Mouse (Mus musculus) layer of hippocampus, adult 2 months (tissue): ENCODE data around the gene Cfap61. TPM values are rescaled to one million over a fixed set of nuclear protein-coding genes. Genes with fewer than 3 reads are reported as not detected.

Experiments used
- DNase-seq, 2 experiments: peaks; one replicate each; pipeline ENCODE4 v3.0.0; 2022; ENCODE audit warnings: low spot score in 2 of 2
- H3K27ac ChIP-seq: fragments of 200-600 bp; 2 replicates; pipeline ENCODE4 v1.8.1; 2022
- H3K4me3 ChIP-seq: fragments of 200-600 bp; 2 replicates; pipeline ENCODE4 v1.8.1; 2022; ENCODE audit warnings: mild to moderate bottlenecking
- CTCF ChIP-seq: fragments of 200-600 bp; conservative IDR thresholded peaks from 2 replicates; pipeline ENCODE4 v1.8.1; 2022; ENCODE audit warnings: antibody characterized with exemption, mild to moderate bottlenecking, moderate library complexity
- total RNA-seq, 2 experiments: library from RNA; stranded (reverse); gene quantifications; 2 replicates each; pipeline ENCODE4 v1.2.3; 2021

Gene Cfap61
- total RNA-seq, 2 experiments from 2014 or later = 2.0 to 2.2 TPM

DNA sequence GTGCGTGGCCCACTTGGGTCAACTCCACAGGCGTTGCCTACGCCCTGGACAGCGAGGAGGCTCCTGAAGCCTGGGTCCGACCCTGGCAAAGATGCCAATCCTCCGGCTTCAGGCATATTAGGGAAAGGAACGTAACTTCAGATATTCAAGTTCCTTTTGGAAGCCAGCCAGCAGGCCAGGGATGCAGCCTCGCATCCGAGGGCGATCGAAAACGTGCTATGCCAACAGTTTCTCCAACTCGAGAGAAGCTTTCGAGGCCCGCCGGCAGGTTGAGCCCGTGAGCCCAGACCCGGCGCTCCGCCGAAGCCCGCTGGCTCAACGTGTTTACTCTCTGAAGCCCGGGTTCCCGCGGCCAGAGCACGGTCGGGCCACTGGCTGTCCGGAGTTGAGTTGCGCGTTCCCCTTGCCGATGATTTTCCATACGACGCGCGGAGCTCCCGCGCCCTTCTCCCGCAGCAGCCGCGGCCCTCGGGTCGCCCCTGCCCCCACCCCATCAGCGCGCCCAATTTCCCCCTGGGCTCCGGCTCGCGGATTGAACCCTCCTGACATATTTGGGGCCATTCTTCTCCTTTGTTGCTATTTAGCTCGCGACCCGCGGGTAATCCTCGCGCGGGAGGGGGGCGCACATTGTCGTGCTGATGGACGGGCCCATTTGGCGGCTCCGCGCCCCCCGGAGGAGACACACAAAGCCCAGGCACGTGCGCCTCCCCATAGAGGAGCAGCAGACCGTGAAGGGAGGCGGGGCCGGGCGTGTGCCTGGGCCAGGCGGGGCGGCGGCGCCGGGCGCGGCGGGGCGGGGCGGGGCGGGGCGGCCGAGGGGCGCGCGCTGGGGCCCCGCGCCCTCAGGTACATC, 286.7 kb downstream of the Cfap61 start, which contains the start of gene Insm1:
Gene Insm1 (plus strand): TSS at position 846 of the 853 bp plus-strand sequence.
- H3K27ac ChIP-seq = peak within 1 kb of the TSS; percentile 83
- TF ChIP-seq CTCF = peak; percentile 21; the same call in 1 of the 2 replicates
- DNase-seq = peak in 1 of 2 experiments; percentile 26
- H3K4me3 ChIP-seq = peak within 1 kb of the TSS; percentile 57

DNA sequence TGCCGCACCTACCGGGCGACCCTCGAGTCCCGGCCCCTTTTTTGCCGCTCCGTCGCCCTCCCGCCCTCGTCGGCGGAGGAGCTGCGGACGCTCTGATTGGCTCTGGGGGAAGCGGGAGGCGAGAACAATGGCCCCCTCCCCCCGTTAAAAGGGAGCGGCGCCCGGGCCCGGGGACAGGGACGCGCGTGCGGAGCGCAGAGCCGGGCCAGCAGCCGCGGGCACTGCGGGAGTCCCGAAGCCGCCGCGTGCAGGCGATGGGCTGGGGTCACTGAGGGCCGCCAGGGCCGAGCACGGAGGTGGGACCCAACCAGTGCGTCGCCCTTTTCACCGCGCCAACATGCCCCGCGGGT, 287.3 kb downstream of the Cfap61 start:
- peak overlapping the region; percentile 57 for H3K4me3 ChIP-seq
- H3K27ac ChIP-seq = peak overlapping the region; percentile 83
- DNase-seq = peak in 1 of 2 experiments; percentile 53
- no peak for TF ChIP-seq CTCF

DNA sequence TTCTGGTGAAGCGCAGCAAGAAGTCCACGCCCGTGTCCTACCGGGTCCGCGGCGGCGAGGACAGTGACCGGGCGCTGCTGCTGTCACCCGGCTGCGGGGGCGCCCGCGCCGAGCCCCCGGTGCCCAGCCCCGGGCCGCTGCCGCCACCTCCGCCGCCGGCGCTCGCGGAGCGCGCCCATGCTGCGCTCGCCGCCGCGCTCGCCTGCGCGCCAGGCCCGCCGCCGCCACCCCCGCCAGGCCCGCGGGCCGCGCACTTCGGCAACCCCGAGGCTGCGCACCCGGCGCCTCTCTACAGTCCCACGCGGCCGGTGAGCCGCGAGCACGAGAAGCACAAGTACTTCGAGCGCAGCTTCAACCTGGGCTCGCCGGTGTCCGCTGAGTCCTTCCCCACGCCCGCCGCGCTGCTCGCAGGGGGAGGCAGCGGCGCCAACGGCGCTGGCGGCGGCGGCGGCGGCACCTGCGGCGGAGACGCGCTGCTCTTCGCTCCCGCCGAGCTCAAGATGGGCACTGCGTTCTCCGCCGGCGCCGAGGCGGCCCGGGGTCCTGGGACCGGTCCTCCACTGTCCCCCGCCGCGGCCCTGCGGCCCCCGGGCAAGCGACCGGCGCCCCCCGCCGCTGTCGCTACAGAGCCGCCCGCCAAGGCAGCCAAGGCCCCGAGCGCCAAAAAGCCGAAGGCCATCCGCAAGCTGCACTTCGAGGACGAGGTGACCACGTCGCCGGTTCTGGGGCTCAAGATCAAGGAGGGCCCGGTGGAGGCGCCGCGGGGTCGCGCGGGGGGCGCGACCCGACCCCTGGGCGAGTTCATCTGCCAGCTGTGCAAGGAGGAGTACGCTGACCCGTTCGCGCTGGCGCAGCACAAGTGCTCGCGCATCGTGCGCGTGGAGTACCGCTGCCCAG, 287.9 kb downstream of the Cfap61 start:
- H3K4me3 ChIP-seq = peak overlapping the region; percentile 57
- TF ChIP-seq CTCF = no peak
- peak overlapping the region; percentile 83 for H3K27ac ChIP-seq
- no peak for DNase-seq

DNA sequence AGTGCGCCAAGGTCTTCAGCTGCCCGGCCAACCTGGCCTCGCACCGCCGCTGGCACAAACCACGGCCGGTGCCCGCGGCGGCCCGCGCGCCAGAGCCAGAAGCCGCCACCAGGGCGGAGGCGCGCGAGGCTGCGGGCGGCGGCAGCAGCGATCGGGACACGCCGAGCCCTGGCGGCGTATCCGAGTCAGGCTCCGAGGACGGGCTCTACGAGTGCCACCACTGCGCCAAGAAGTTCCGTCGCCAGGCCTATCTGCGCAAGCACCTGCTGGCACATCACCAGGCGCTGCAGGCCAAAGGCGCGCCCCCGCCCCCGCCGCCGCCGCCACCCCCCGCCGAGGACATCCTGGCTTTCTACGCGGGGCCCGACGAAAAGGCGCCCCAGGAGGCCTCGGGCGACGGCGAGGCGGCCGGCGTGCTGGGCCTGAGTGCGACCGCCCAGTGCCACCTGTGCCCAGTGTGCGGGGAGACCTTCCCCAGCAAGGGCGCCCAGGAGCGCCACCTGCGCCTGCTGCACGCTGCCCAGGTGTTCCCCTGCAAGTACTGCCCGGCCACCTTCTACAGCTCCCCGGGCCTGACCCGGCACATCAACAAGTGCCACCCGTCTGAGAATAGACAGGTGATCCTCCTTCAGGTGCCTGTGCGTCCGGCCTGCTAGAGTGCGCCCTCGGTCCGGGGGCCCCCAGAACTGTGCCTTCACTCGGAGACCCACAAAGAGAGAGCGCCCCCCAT, 288.8 kb downstream of the Cfap61 start:
- peak overlapping the region; percentile 78 for H3K27ac ChIP-seq
- peak; percentile 52 for TF ChIP-seq CTCF
- DNase-seq = no peak
- H3K4me3 ChIP-seq = peak overlapping the region; percentile 57

DNA sequence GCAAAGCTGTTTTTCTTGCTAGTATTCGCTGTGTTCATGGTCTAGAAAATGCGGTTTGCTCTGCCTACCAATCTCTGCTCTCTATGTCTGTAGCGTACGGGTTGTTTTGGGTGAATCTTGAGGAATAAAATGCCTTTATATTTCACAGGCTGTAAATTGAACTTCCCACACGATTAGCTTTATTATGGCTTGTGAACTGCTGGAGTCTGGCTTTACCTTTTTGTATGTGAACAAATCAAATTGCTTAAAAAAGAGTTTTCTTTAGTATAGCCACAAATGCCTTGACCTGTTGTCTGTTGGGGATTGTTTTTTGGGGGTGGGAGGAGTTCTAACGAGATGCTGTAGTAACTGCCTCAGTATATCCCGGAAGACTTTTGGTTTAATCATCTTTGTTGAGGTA, 289.6 kb downstream of the Cfap61 start:
- Histone ChIP-seq H3K27ac (no peak overlapping the region), H3K4me3 (peak overlapping the region; percentile 57)
- DNase-seq = no peak

DNA sequence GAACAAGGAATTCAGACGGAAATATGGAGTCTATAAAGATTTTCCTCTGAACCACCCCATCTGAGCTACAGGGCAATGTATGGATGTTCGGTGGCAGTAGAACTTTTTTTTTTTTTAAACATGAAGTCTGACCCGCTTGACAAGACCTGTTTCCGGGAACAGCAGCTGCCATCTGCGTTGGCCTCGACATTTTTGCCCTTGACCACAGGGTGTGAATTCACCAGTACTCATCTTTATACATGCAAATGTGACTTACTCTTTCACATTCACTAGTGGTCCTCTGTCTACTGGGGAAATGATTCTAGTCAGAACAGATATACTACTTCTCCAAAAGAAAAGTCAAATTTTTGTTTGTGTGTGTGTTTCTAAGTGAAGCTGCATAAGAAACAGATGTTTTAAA, 291.2 kb downstream of the Cfap61 start:
- DNase-seq = no peak
- H3K27ac ChIP-seq = no peak overlapping the region
- H3K4me3 ChIP-seq = no peak overlapping the region
- TF ChIP-seq CTCF = no peak

More for the DNA sequence above, 289.6 kb downstream of the Cfap61 start:
- no peak for TF ChIP-seq CTCF

DNA sequence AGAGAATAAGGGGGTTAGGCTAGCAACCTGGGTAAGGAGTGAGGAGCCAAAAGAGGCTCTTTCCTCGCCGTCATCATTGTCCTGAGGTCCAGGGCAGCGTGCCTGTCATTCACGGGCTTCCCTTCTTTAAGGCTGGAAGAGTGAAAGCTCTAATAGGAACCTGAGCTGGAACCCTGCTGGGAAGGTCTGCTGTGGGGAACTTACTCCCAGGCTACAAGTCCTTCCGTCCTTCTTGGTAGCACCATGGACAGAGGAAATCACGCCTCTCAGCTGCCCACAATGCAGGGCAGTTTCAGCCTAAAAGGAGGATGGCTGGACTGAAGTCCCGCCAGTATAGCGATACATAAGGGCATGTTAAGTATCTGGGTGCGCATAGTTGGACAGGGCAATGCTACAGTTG, 291.9 kb downstream of the Cfap61 start:
- DNase-seq = no peak
- Histone ChIP-seq H3K27ac (no peak overlapping the region), H3K4me3 (no peak overlapping the region)
- no peak for TF ChIP-seq CTCF

DNA sequence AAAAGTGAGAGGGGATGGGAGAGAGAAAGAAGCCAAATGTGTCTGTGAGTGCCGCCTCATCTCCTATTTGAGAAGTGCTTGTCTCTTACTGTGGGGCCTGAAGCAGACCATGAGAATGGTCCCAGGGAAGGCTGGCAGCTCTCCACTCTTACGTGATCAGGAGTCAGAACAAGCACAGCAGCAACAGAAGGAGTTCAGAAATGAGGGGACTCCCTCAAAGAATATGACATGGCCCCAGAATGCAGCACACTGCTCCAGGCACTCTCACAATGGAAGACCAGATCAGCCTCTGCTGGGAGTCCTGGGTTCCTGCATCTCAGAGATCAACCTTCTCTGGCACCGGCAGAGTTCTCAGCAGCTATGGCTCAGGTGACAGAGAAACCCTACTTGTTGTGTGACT, 293.1 kb downstream of the Cfap61 start:
- Histone ChIP-seq H3K4me3 (no peak overlapping the region), H3K27ac (no peak overlapping the region)
- 0 out of 2 replicates have a peak, but pooled peaks have one; percentile 10 for TF ChIP-seq CTCF
- no peak for DNase-seq

DNA sequence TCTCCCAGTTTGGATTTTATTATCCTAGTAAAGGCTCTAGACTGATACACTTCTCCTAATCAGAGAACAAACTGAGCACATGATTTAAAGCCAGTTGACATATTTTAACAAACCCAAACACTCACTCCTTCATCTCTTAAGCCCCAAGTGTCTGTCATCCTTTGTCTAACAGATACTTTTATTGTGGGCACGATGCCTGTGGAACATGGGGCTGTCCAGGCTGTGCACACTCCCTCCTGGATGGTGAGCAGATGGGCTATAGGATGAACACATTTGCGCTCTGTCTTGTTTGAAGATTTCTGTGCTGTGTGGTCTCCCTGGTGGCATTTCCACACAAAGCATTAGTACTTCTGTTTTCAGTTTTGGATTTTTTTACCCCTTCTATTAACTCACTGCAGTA, 293.9 kb downstream of the Cfap61 start:
- TF ChIP-seq CTCF = no peak
- H3K27ac ChIP-seq = no peak overlapping the region
- no peak for DNase-seq
- H3K4me3 ChIP-seq = no peak overlapping the region

DNA sequence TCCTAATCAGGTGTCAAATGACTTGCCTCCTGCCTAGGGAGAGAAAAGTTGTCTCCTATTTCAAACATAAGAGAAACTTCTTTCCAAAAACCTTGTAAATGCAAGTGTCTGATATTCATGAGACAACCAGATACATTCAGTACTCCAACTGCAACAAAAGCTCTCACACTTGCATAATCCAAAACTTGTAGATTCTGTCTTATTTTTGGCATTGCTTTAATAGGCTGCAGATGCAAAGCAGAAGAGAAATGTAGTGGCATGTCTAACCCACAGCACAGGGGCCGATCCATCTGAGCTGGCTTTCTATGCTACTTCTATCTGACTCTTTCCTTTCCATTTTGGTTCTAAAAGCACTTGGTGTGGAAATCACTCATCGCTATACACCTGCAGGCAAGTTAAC, 296.9 kb downstream of the Cfap61 start:
- no peak overlapping the region for H3K4me3 ChIP-seq
- DNase-seq = no peak
- H3K27ac ChIP-seq = no peak overlapping the region
- no peak for TF ChIP-seq CTCF

DNA sequence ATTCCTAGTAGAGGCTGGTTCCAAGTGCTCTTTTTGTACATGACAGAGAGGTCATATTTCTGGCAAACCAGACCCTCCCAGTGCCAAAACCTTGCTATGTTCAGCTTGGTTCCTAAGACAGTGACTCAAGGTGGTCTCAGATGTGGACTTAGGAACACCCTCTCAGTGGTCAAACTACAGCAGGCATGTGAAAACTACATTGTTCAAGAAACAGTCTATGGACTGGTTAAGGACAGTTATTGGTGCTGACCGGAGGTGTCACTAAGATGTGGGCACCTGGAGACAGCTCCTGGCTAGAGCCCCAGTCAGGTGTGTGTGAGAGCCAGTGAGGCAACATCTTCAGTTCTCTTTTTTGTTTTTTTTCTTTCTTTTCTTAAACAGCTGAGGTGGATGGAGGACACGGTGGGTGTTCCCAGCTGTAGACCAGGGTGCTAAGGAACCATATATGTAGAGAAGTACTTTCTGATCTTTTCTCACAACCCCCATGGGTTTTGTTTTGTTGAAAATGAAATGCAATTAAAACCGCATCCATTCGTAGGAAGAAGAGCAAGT, 304.7 kb downstream of the Cfap61 start:
- H3K27ac ChIP-seq = no peak overlapping the region
- DNase-seq = no peak
- no peak for TF ChIP-seq CTCF
- H3K4me3 ChIP-seq = no peak overlapping the region

DNA sequence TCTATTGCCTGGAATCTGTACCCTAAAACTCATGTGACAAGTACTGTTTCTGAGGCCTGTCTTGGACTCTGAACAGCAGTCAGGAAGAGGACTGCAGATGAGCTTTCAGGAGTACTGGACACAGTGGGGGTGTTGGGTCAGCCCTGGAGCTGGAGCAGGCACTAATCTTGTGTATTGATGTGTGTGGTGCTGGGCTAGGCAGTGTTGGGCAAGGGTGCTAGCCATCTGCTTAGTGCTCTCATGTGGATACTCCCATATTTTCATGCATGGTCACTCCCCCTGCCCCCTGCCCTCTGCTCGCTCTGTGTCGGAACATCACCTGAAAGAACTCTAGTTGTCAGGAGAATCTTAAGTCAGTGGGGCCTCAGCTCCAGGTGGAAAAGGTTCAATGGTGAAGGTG, 309.5 kb downstream of the Cfap61 start:
- DNase-seq = no peak
- Histone ChIP-seq H3K4me3 (no peak overlapping the region), H3K27ac (no peak overlapping the region)
- no peak for TF ChIP-seq CTCF
